Comparison of ENCODE assay signal across 35 mouse cellular contexts in the genomic region with DNA sequence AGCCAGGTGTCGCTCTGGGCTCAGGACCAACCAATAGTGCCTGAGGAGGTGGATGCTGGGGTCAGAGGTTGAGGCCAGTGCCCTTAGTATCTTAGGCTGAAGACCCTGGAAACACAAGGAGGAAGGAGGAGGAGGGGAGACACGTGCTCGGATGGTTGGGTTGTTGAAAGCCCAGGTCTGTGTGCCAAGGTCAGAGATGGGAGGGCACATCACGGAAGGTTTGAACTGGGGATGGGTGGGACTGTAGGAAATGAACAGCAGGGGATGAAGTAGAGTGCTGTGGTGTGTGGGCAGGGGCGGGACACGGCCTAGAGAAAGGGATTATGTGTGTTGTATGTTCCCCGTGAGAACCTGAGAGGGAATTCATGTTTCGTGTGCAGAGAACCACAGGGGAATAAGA. TPM values are rescaled to one million over a fixed set of nuclear protein-coding genes. Genes with fewer than 3 reads are reported as not detected.
DNase-seq lines count a peak whose midpoint lies in the region; ATAC-seq lines count a peak whose summit lies in the region.
"Had no signal": no experiment of that assay in that cellular context is flagged by ENCODE, and none has a peak within 500 bp of the region (broad histone marks: within the 10 kb centered on the region; RNA-seq: fewer than 3 reads in every experiment).

No protein-coding gene starts in this region.

- no peak overlapping the region for H3K4me3 ChIP-seq in hindbrain, embryonic 12.5 days
- no peak overlapping the region for H3K4me3 ChIP-seq in hindbrain, embryonic 10.5 days
- H3K4me3 ChIP-seq: embryonic facial prominence, embryonic 12.5 days; embryonic facial prominence, embryonic 15.5 days; gastrocnemius, adult 2 months had no signal

- no peak overlapping the region for H3K9ac ChIP-seq in hindbrain, embryonic 12.5 days
- H3K9ac ChIP-seq: embryonic facial prominence, embryonic 12.5 days; embryonic facial prominence, embryonic 15.5 days; forebrain, postnatal 0 days; hindbrain, embryonic 14.5 days had no signal

- H3K9me3 ChIP-seq in hindbrain, embryonic 12.5 days (replicated peaks): peaks cover 6% of the 10 kb centered on the region; the same call in 1 of the 2 replicates
- H3K9me3 ChIP-seq in hindbrain, embryonic 10.5 days: peaks cover 11% of the 10 kb centered on the region
- H3K9me3 ChIP-seq: embryonic facial prominence, embryonic 15.5 days had no signal

- H3K4me2 ChIP-seq in hindbrain, embryonic 12.5 days (replicated peaks): no peak overlapping the region
- H3K4me2 ChIP-seq: embryonic facial prominence, embryonic 12.5 days; embryonic facial prominence, embryonic 15.5 days; heart, embryonic 11.5 days; hindbrain, embryonic 14.5 days had no signal

- peaks cover 28% of the 10 kb centered on the region for H3K4me1 ChIP-seq in hindbrain, embryonic 12.5 days
- peaks cover 32% of the 10 kb centered on the region for H3K4me1 ChIP-seq in hindbrain, embryonic 10.5 days (replicated peaks)

- ATAC-seq in hindbrain, embryonic 12.5 days (ENCODE audit: low FRiP score): no peak
- ATAC-seq: CD4-positive, CD25-positive, alpha-beta regulatory T cell, adult 4 months; forebrain, embryonic 14.5 days; forebrain, postnatal 0 days; hindbrain, postnatal 0 days; inflammation-experienced regulatory T-cells, adult 6 months; intestine, embryonic 16.5 days had no signal

- 57% methylated on average over 8 of the region's 8 CpGs for WGBS in hindbrain, embryonic 12.5 days
- WGBS in hindbrain, embryonic 10.5 days: 71% methylated on average over 8 of the region's 8 CpGs

- peak; percentile 16 for DNase-seq in cerebellum, adult 8-10 months
- DNase-seq in cerebellum, postnatal 10 days: no peak
- DNase-seq in hindbrain, embryonic 10.5 days (ENCODE audit: low spot score): no peak
- DNase-seq in ZHBTc4 (ENCODE audit: low read depth, low spot score): peak; percentile 52
- DNase-seq in left cerebral cortex, adult 8-10 months (ENCODE audit: low spot score in 2 of 2): no peak
- DNase-seq: adrenal gland, postnatal 10 days; adrenal gland, postnatal 36 days; cerebellum, adult 11 months; forebrain, postnatal 0 days; gastrocnemius, adult 2 months; gastrocnemius, postnatal 14 days; heart, adult 11 months; kidney, adult 18-20 months had no signal

- H3K27ac ChIP-seq in hindbrain, embryonic 12.5 days: 0 out of 2 replicates have a peak overlapping the region, but pooled peaks have one; percentile 17
- no peak overlapping the region for H3K27ac ChIP-seq in hindbrain, embryonic 10.5 days
- H3K27ac ChIP-seq: embryonic facial prominence, embryonic 12.5 days; embryonic facial prominence, embryonic 15.5 days; gastrocnemius, adult 2 months; hindbrain, embryonic 14.5 days; hindbrain, postnatal 0 days had no signal

- H3K27me3 ChIP-seq in hindbrain, embryonic 12.5 days: peaks cover 22% of the 10 kb centered on the region
- H3K27me3 ChIP-seq in hindbrain, embryonic 10.5 days (ENCODE audit: insufficient read depth, poor library complexity, severe bottlenecking): peaks cover 30% of the 10 kb centered on the region

- no peaks in the 10 kb centered on the region for H3K36me3 ChIP-seq in hindbrain, embryonic 12.5 days
- H3K36me3 ChIP-seq in hindbrain, embryonic 10.5 days: no peaks in the 10 kb centered on the region
- H3K36me3 ChIP-seq: embryonic facial prominence, embryonic 12.5 days; embryonic facial prominence, embryonic 15.5 days had no signal

RNA-seq across cellular contexts. Expression of gene Neurl1a, which starts 5.6 kb away (rescaled TPM):
- polyA plus RNA-seq in hindbrain, embryonic 12.5 days (2016; fragmentation: Nextera tagmentation; extraction: Ambion mirVana): 7.4 and 7.9 TPM in 2 replicates
- 5.7 and 5.9 TPM in 2 replicates for polyA plus RNA-seq in hindbrain, embryonic 10.5 days (2016; fragmentation: Nextera tagmentation; extraction: Ambion mirVana)
- total RNA-seq in left cerebral cortex, adult 8-10 months (2022): 100 to 1,000 TPM; 159 to 179 (median 172) TPM
- total RNA-seq: hematopoietic stem cell, adult 5-6 weeks had no signal

RNA-seq across cellular contexts. Expression of gene Calhm3, which starts 26.7 kb away (rescaled TPM):
- polyA plus RNA-seq in hindbrain, embryonic 12.5 days (2016; fragmentation: Nextera tagmentation; extraction: Ambion mirVana): not detected in 2 replicates
- polyA plus RNA-seq in hindbrain, embryonic 10.5 days (2016; fragmentation: Nextera tagmentation; extraction: Ambion mirVana): not detected in 2 replicates
- not detected for total RNA-seq in left cerebral cortex, adult 8-10 months (2022)
- total RNA-seq: adrenal gland, adult 18-20 months; adrenal gland, postnatal 10 days; adrenal gland, postnatal 36 days; common myeloid progenitor, adult 5-6 weeks; forebrain, postnatal 0 days; gastrocnemius, adult 2 months; gastrocnemius, postnatal 14 days; gastrocnemius, postnatal 4 days; heart, adult 8-10 months; heart, postnatal 25 days; hematopoietic stem cell, adult 5-6 weeks; hindbrain, postnatal 0 days had no signal
- polyA plus RNA-seq: C2C12; CD4-positive, CD25-positive, alpha-beta regulatory T cell, adult 4 months; embryonic facial prominence, embryonic 12.5 days; embryonic facial prominence, embryonic 15.5 days; forebrain, embryonic 11.5 days; forebrain, embryonic 14.5 days; frontal cortex, adult 2 months; heart, embryonic 11.5 days; heart, embryonic 14.5 days; heart, postnatal 0 days; hindbrain, embryonic 14.5 days; hindbrain, postnatal 0 days; inflammation-experienced regulatory T-cells, adult 6 months had no signal

RNA-seq across cellular contexts. Expression of gene Calhm1, which starts 40.2 kb away (rescaled TPM):
- not detected in 2 replicates for polyA plus RNA-seq in hindbrain, embryonic 12.5 days (2016; fragmentation: Nextera tagmentation; extraction: Ambion mirVana)
- polyA plus RNA-seq in hindbrain, embryonic 10.5 days (2016; fragmentation: Nextera tagmentation; extraction: Ambion mirVana): not detected in 2 replicates
- not detected for total RNA-seq in left cerebral cortex, adult 8-10 months (2022)
- total RNA-seq: adrenal gland, adult 18-20 months; adrenal gland, postnatal 10 days; adrenal gland, postnatal 36 days; common myeloid progenitor, adult 5-6 weeks; ES-E14; forebrain, postnatal 0 days; gastrocnemius, adult 2 months; gastrocnemius, postnatal 14 days; gastrocnemius, postnatal 4 days; heart, adult 8-10 months; heart, postnatal 25 days; hematopoietic stem cell, adult 5-6 weeks; hindbrain, postnatal 0 days had no signal
- polyA plus RNA-seq: C2C12; CD4-positive, CD25-positive, alpha-beta regulatory T cell, adult 4 months; embryonic facial prominence, embryonic 12.5 days; embryonic facial prominence, embryonic 15.5 days; forebrain, embryonic 11.5 days; forebrain, embryonic 14.5 days; forebrain, postnatal 0 days; frontal cortex, adult 2 months; heart, embryonic 11.5 days; heart, embryonic 14.5 days; heart, postnatal 0 days; hindbrain, embryonic 14.5 days; hindbrain, postnatal 0 days; inflammation-experienced regulatory T-cells, adult 6 months; intestine, embryonic 16.5 days had no signal

RNA-seq across cellular contexts. Expression of gene Calhm2, which starts 46.1 kb away (rescaled TPM):
- polyA plus RNA-seq in hindbrain, embryonic 12.5 days (2016; fragmentation: Nextera tagmentation; extraction: Ambion mirVana): 2.2 and 2.6 TPM in 2 replicates
- 1.8 and 1.9 TPM in 2 replicates for polyA plus RNA-seq in hindbrain, embryonic 10.5 days (2016; fragmentation: Nextera tagmentation; extraction: Ambion mirVana)
- total RNA-seq in left cerebral cortex, adult 8-10 months (2022): 1 to 10 TPM; 4.4 to 6.6 (median 6.3) TPM

Comparison
In these comparisons a context has a peak if more than half of its experiments do, and no peak if none do; other contexts are left out.
1. DNase-seq: peak in cerebellum, adult 8-10 months (single experiment) and ZHBTc4 (single experiment); none in cerebellum, postnatal 10 days (0 of 2), hindbrain, embryonic 10.5 days (single experiment) and left cerebral cortex, adult 8-10 months (0 of 2).